Mouse (Mus musculus): ENCODE results near the gene Slc35a5. TPM values are rescaled to one million over a fixed set of nuclear protein-coding genes. Genes with fewer than 3 reads are reported as not detected.

Slc35a5 gene
- 13.9 and 15.4 TPM in 2 replicates for polyA plus RNA-seq (2016; fragmentation: Nextera tagmentation; extraction: Ambion mirVana)

DNA sequence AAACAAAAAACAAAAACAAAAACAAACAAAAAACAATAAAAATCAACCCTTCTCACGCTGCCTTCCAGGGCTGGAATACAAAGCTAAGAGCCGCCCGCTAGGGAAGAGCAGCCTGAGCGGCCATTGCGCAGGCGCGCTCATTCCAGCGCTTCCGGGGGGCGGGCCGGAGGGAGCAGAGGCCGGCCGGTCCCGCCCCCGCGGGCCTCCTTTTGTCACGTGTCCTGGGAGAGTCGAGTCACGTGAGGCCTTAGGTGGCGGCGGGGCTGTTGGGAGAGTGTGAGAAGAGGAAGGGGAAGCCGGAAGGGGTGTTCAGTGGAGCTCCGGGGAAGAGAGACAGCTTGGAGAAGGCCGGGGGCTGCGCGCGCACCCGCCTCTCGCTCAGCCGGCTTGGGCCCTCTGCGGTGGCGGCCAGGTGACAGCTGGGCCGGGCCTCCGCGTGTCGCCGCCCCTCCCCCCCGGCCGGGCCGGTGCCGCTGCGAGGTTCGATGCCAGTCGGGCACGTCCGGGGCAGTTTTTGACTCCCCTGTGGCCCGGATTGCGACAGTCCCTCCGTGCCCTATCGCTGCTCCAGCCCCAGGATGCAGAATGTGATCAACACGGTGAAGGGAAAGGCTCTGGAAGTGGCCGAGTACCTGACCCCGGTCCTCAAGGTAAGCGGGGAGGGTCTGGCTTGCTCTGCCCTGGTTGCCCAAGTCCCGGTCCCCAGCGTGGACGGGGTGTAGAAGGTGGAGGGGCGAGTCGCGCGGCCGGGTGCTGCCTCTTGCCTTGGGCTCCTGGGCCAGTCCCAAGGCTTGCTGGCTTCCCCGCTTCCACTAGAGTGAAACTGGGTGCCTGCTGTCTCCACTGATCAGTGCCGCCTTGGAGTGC, at the start of gene Slc35a5, which contains the start of gene Atg3:
Slc35a5 (minus strand) TSS at position 185 of the 867 bp plus-strand sequence.
Atg3 (plus strand) TSS at position 264 of the 867 bp plus-strand sequence.
- peak within 1 kb of the TSS; percentile 93 for H3K4me3 ChIP-seq
- 0 out of 2 replicates have a peak, but pooled peaks cover 3% of the 10 kb centered on the region for H3K36me3 ChIP-seq
- no peaks in the 10 kb centered on the region for H3K27me3 ChIP-seq
- H3K9ac ChIP-seq: peak within 1 kb of the TSS; percentile 88
- peak within 1 kb of the TSS; percentile 85 for H3K27ac ChIP-seq
- WGBS: under 1% methylated on average over 62 of the region's 64 CpGs
- peak within 1 kb of the TSS; percentile 63 for H3K4me2 ChIP-seq (replicated peaks)
- peaks cover 17% of the 10 kb centered on the region for H3K4me1 ChIP-seq
- no peaks in the 10 kb centered on the region for H3K9me3 ChIP-seq
- peak; percentile 98 for ATAC-seq (ENCODE audit: insufficient number of reproducible peaks, insufficient read depth, low FRiP score, low TSS enrichment)

DNA sequence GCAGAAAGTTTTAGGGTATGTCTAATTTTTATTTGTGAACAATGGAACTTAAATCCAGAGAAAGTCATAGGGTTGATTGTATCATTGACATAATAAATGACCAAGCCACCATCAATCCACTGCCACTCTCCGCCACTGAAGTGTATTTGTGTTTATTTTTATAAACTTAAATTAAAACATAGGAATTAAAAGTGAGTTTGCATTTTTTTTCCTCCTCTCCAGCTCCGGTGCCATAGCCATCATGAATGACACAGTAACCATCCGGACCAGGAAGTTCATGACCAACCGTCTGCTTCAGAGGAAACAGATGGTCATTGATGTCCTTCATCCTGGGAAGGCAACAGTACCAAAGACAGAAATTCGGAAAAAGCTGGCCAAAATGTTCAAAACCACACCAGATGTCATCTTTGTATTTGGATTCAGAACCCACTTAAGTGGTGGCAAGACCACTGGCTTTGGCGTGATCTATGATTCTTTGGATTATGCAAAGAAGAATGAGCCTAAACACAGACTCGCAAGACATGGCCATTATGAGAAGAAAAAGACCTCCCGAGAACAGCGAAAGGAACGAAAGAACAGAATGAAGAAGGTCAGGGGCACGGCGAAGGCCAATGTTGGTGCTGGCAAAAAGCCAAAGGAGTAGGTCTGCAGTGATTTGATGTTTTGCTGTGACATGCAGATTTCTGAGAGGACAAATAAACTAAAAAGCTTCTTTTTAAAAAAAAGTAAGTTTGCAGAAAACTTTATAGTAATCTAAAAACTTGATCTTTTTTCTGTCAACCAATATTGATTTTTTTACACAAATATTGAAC, 46.6 kb upstream of the Slc35a5 start:
- Histone ChIP-seq H3K36me3 (no peaks in the 10 kb centered on the region), H3K27ac (no peak overlapping the region), H3K9me3 (no peaks in the 10 kb centered on the region), H3K27me3 (no peaks in the 10 kb centered on the region), H3K9ac (no peak overlapping the region), H3K4me3 (no peak overlapping the region), H3K4me1 (no peaks in the 10 kb centered on the region), H3K4me2 (replicated peaks) (no peak overlapping the region)
- 81% methylated on average over 12 of the region's 12 CpGs for WGBS
- ATAC-seq (ENCODE audit: insufficient number of reproducible peaks, insufficient read depth, low FRiP score, low TSS enrichment): no peak

DNA sequence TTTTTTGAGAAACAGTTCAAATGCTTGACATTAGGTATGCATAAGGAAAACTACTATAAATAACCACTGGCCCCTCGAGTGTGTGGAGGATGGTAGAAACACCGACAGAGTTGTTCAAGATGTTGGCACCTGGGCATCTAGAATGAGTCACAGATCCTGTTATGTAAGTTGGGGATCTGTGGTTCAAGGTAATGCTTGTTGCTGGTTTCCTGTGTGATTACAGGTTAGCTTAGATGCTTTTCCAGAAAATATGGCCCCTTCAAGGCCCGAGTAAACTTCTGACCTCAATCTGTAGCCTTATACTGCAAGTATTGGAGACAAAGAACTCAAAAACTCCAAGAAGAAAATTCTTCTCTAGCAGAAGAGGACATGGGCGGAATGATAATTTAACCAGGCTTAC, 45.9 kb upstream of the Slc35a5 start:
- no peak overlapping the region for H3K4me3 ChIP-seq
- no peak for ATAC-seq (ENCODE audit: insufficient number of reproducible peaks, insufficient read depth, low FRiP score, low TSS enrichment)
- no peaks in the 10 kb centered on the region for H3K4me1 ChIP-seq
- no peak overlapping the region for H3K4me2 ChIP-seq (replicated peaks)
- H3K27ac ChIP-seq: no peak overlapping the region
- no peaks in the 10 kb centered on the region for H3K9me3 ChIP-seq
- WGBS: 82% methylated on average over 4 of the region's 4 CpGs
- H3K9ac ChIP-seq: no peak overlapping the region
- H3K27me3 ChIP-seq: no peaks in the 10 kb centered on the region
- no peaks in the 10 kb centered on the region for H3K36me3 ChIP-seq

DNA sequence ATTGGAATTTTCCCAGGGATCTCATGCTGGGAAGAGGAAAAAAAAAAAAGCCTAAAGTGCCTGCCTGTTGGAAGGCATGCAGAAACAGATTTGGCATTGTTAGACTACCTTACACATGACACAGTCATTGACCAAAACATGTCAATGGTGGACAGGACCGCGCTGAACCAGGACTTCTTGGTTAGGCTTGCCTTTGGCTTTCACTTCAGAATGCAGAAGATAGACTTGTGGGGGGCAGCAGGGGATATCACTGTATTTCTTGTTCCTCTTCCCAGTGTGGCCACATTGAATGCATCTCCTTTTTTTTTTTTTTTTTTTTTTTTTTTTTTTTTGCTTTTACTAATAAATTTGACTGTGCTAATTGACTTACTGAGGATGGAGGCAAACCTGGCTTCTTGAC, 42.9 kb upstream of the Slc35a5 start:
- ATAC-seq (ENCODE audit: insufficient number of reproducible peaks, insufficient read depth, low FRiP score, low TSS enrichment): no peak

DNA sequence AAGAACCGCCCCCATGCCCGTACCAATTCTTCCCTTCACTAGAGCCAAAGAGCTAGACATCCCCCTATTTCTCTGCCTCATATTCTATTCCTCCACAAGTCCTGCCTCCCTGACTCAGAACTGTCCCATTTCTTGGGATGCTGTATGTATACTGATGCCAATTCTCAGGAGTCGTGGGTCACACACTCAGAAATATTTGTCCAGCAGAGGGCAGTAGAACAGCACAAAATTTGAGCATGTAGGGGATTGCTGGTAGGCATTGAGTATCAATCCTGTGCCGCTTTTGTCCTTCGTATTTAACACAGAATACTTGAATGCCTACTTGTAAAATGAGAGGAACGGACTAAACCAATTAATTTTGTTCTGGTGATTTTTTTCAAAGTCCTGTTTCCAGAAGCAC, 38.3 kb upstream of the Slc35a5 start:
- Histone ChIP-seq H3K4me2 (replicated peaks) (no peak overlapping the region), H3K27ac (no peak overlapping the region), H3K4me3 (no peak overlapping the region), H3K27me3 (no peaks in the 10 kb centered on the region), H3K36me3 (no peaks in the 10 kb centered on the region; the same call in 1 of the 2 replicates), H3K4me1 (no peaks in the 10 kb centered on the region), H3K9me3 (no peaks in the 10 kb centered on the region), H3K9ac (no peak overlapping the region)
- peak; percentile 47; the same call in 1 of the 2 replicates for ATAC-seq (ENCODE audit: insufficient number of reproducible peaks, insufficient read depth, low FRiP score, low TSS enrichment)
- 36% methylated on average over 6 of the region's 6 CpGs for WGBS

More for the DNA sequence above, 42.9 kb upstream of the Slc35a5 start:
- H3K4me2 ChIP-seq (replicated peaks): no peak overlapping the region
- WGBS: 94% methylated on average over 2 of the region's 2 CpGs
- no peaks in the 10 kb centered on the region for H3K36me3 ChIP-seq
- no peak overlapping the region for H3K4me3 ChIP-seq
- H3K27me3 ChIP-seq: no peaks in the 10 kb centered on the region
- no peaks in the 10 kb centered on the region for H3K9me3 ChIP-seq
- H3K4me1 ChIP-seq: no peaks in the 10 kb centered on the region
- no peak overlapping the region for H3K27ac ChIP-seq
- no peak overlapping the region for H3K9ac ChIP-seq

DNA sequence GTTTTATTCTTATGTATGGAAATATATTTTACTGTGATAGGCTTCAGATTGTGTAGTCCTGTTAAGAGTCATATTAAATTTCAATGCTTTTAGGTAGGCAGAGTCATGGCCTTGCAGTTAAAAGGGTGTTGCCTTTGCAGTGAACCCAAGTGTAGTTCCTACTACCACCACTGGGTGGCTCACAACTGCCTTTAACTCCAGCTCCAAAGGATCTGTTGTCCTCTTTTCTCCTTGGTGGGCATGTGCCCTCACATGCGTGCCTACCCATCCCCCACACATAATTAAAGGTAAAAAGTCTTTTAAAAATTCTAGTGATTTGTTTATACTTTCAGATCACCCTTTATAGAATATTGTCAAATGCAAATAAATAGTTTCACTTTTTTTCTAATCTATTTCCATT, 34.1 kb upstream of the Slc35a5 start:
- WGBS: 0% methylated on average over 1 of the region's 1 CpGs
- H3K27me3 ChIP-seq: no peaks in the 10 kb centered on the region
- peaks cover 9% of the 10 kb centered on the region; the same call in 1 of the 2 replicates for H3K36me3 ChIP-seq
- H3K9ac ChIP-seq: no peak overlapping the region
- no peak overlapping the region for H3K27ac ChIP-seq
- ATAC-seq (ENCODE audit: insufficient number of reproducible peaks, insufficient read depth, low FRiP score, low TSS enrichment): no peak
- no peak overlapping the region for H3K4me3 ChIP-seq
- H3K9me3 ChIP-seq: no peaks in the 10 kb centered on the region
- no peak overlapping the region for H3K4me2 ChIP-seq (replicated peaks)
- no peaks in the 10 kb centered on the region for H3K4me1 ChIP-seq

DNA sequence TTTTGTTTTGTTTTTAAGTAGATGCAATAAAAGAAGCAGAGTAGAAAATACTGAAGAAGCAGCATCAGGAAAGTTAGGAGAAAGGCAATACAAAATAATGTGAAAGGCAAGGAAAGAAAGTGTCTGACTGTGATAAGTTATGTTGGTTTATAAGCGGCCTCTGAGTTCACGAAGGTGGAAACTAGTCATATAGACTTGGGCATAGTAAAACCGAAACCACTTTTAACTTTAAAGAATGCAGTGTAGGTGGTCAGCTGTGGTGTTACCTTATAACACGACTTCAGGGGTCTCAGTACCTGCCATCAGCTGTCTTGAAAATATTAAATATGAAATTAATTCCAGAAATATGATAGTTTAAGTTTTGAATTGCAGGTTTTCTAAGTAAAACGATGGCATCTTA, 23.3 kb upstream of the Slc35a5 start:
- no peaks in the 10 kb centered on the region for H3K9me3 ChIP-seq
- no peaks in the 10 kb centered on the region for H3K27me3 ChIP-seq
- H3K9ac ChIP-seq: no peak overlapping the region
- no peak overlapping the region for H3K4me3 ChIP-seq
- peaks cover 11% of the 10 kb centered on the region; the same call in 1 of the 2 replicates for H3K36me3 ChIP-seq
- H3K4me2 ChIP-seq (replicated peaks): no peak overlapping the region
- 88% methylated on average over 5 of the region's 5 CpGs for WGBS
- ATAC-seq (ENCODE audit: insufficient number of reproducible peaks, insufficient read depth, low FRiP score, low TSS enrichment): no peak
- no peaks in the 10 kb centered on the region for H3K4me1 ChIP-seq
- H3K27ac ChIP-seq: no peak overlapping the region

DNA sequence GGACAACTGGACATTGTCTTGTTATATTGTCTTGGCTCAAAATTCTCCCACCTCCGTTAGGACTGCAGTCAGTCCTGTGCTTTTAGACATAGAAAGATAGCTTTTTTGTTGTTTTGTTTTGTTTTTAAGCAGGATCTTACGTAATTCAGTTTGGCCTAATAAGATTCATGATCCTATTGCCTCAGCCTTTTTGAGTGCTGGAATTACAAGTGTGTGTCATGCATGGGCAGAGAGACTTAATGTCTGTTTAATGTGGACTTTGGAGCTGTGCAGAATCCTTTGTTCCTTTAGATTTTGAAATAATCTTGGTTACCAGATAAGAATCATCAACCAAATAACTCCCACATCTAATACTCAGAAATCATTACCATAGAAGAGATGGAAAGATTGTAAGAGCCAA, 20.0 kb upstream of the Slc35a5 start:
- Histone ChIP-seq H3K4me1 (no peaks in the 10 kb centered on the region), H3K36me3 (peaks cover 5% of the 10 kb centered on the region), H3K4me2 (replicated peaks) (no peak overlapping the region), H3K9ac (no peak overlapping the region), H3K9me3 (no peaks in the 10 kb centered on the region), H3K27ac (no peak overlapping the region), H3K4me3 (no peak overlapping the region), H3K27me3 (no peaks in the 10 kb centered on the region)
- 89% methylated on average over 2 of the region's 2 CpGs for WGBS
- ATAC-seq (ENCODE audit: insufficient number of reproducible peaks, insufficient read depth, low FRiP score, low TSS enrichment): no peak

DNA sequence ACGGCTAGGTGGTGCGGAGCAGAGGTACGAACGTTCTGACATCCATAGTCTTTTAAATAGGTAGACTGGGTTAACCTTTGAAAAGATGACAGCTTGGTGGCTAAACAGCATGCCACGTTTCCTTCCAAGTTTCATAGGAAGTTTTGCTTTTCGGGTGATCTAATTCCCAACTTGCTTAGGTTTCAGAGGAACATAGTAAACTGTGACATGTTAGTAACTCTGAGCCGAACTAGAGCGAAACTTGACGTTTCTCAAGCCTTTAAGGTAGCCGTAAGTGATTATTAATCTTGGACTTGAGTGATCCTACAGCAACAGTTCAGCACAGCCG, 847 bp upstream of the Slc35a5 start:
- no peak for ATAC-seq (ENCODE audit: insufficient number of reproducible peaks, insufficient read depth, low FRiP score, low TSS enrichment)
- Histone ChIP-seq H3K4me3 (peak overlapping the region; percentile 93), H3K9me3 (no peaks in the 10 kb centered on the region), H3K27me3 (no peaks in the 10 kb centered on the region), H3K4me2 (replicated peaks) (peak overlapping the region; percentile 63), H3K4me1 (peaks cover 17% of the 10 kb centered on the region), H3K36me3 (0 out of 2 replicates have a peak, but pooled peaks cover 3% of the 10 kb centered on the region), H3K9ac (peak overlapping the region; percentile 88), H3K27ac (peak overlapping the region; percentile 85)
- 6% methylated on average over 11 of the region's 11 CpGs for WGBS

DNA sequence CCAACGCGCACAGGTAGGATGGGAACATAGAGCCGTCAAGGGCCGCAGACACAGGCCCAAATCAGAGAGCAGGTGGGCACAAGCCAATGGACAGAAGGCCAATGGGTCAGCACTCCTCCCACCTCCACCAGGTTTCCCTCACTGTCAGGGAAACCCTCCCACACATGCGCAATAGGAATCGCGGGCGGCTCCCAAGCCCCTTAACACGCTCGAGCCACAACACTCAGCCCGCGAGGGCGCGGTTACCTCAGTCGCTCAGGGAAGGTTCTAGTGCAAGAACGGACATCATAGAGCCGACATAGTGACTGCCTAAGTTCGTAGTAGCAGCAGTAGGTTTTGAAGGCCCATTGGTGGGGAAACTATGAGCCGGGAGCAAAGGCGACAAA, 377 bp downstream of the Slc35a5 start:
- Histone ChIP-seq H3K27ac (peak overlapping the region; percentile 85), H3K4me3 (peak overlapping the region; percentile 93), H3K9ac (peak overlapping the region; percentile 88), H3K4me1 (peaks cover 17% of the 10 kb centered on the region), H3K9me3 (no peaks in the 10 kb centered on the region), H3K4me2 (replicated peaks) (peak overlapping the region; percentile 63), H3K27me3 (no peaks in the 10 kb centered on the region), H3K36me3 (0 out of 2 replicates have a peak, but pooled peaks cover 3% of the 10 kb centered on the region)
- WGBS: 3% methylated on average over 20 of the region's 20 CpGs
- ATAC-seq (ENCODE audit: insufficient number of reproducible peaks, insufficient read depth, low FRiP score, low TSS enrichment): peak; percentile 83

DNA sequence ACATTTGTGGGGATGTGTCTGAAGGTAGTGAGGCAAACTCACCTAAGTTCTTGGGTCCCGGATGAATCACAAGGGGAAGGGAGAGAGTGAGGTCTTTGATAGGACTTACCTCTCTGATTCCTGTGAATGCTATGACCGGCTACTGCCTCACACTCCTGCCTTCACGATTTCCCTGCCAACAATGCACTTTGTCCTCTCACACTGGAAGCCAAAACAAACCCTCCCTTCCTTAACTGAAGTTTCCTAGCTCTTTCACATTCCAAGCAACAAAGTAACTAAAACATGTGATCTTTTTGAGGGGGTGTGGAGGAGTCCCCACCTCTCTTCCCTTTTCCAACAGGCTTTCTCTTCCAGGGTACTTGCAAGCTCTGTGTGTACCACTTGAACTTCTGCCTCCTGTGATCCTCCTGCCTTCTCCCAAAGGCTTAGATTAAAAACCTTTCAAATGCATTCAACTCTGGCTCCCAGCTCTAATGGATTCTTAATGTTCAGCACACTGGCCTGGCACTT, 3.7 kb downstream of the Slc35a5 start:
- no peak overlapping the region for H3K4me2 ChIP-seq (replicated peaks)
- ATAC-seq (ENCODE audit: insufficient number of reproducible peaks, insufficient read depth, low FRiP score, low TSS enrichment): no peak
- H3K4me3 ChIP-seq: no peak overlapping the region
- no peaks in the 10 kb centered on the region for H3K9me3 ChIP-seq
- WGBS: 91% methylated on average over 3 of the region's 3 CpGs
- H3K27ac ChIP-seq: no peak overlapping the region
- peaks cover 10% of the 10 kb centered on the region for H3K4me1 ChIP-seq
- no peak overlapping the region for H3K9ac ChIP-seq
- no peaks in the 10 kb centered on the region for H3K27me3 ChIP-seq
- H3K36me3 ChIP-seq: peaks cover 17% of the 10 kb centered on the region; the same call in 1 of the 2 replicates
